Mouse (Mus musculus) cerebellum, adult 8-10 months (tissue): ENCODE data around the gene Ror1.

Source experiments
- DNase-seq: peaks from one replicate; pipeline ENCODE4 v3.0.0; 2022

Gene Ror1

DNA sequence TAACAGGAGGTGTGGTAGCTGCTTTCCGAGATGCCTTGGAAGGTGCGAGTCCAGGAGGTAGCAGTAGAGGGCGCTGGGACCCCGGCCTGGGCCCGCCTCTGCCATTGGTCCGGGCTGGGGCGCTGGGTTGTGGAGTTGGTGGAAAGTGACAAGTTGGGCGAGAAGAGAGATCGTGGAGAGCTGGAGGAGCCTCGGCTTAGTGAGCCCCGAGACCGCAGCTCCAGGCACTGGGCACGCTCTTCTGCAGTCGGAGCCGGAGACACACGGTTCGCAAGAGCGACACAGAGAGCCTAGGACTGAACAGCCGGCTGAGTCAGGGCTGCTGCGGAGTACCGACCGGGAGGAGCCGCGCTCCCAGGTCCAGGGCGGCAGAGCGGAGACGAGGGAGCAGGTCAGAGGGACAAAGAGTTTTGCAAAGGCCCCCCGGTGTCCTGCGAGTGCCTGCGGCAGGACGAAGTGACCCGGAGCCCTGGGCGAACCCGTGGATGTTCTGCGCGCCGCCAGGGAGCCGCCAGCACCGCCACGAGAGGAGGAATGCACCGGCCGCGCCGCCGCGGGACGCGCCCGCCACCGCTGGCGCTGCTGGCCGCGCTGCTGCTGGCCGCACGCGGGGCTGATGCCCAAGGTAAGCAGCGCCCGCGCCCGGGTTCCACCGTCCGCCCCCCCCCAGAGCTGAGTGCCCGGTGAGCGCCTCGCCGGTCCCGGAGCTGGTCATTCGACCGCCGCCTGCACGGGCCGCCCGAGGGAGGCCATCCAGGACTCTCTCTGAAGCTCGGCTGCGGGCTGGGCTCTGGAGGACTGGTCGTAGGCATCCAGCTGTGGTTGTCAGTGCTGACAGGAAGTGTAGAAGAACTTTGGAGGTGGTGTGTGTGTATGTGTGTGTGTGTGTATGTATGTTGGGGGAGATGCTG is at the start of gene Ror1:
TSS of gene Ror1 (plus strand) at position 107 of the 911 bp plus-strand sequence.
- peak; percentile 96 for DNase-seq

DNA sequence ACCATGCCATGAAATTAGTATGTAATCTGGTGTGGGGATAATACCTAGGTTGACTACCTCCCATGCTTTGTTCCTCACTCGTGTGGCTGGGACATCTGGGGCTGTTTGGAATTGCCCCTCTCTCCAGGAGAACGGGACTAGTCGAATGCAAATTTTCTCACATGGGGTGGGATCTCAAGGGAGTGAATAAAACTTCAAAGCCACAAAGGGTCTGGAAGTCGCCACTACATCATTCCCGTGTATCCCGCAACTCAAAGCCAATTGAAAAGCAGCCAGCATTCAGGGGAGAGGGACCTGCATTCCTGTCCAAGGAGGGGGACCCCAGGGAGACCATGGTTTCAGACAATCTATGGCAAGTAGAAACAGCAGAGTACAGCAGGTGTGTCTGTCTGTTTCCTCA is 48.5 kb upstream of the Ror1 start:
- no peak for DNase-seq

DNA sequence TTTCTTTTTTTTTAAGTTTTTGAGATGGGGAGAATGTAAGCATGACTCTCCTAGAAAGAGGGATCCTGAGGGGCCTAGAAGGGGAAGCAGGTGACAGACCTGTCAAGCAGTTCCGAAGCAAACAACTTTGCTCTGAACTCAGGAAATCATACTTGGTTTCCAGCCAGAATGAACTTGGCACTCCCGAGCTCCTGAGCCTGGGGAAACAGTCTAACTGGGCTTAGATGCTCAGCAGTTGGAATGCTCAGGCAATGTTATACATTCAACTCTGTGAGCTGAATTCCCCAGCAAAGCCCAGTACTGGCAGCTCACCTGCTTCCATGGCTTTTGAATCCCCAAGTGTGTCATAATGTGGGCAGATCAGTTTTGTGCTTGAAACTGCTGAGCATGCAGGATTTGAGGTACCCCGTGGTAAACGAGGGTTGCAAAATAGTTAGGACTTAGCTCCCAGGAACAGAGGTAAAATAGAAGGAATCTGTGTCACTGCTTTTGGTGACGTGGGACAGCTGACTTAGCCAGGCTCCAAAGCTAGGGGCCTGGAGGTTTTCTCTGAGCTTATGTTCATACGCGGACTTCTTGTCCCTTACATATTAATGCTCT is 47.1 kb upstream of the Ror1 start:
- DNase-seq: no peak

DNA sequence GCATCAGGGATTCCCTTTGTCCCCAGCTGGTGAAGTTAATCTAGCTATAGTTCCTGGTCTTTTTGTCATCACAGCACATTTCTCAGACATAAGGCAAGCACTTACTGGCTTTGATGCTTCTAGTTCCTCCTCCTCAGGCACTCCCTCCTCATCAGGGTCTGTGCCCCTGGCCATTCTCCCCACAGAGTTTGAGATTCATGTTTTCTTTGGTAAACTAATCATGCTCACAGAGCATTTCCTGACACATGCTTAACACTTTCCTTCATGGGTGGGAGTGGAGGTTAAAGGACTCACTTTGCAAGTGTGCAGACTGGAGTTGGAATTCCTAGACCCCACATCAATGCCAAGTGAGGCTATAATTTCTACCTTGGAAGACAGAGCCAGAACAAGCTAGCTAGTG is 43.8 kb upstream of the Ror1 start:
- DNase-seq: no peak

DNA sequence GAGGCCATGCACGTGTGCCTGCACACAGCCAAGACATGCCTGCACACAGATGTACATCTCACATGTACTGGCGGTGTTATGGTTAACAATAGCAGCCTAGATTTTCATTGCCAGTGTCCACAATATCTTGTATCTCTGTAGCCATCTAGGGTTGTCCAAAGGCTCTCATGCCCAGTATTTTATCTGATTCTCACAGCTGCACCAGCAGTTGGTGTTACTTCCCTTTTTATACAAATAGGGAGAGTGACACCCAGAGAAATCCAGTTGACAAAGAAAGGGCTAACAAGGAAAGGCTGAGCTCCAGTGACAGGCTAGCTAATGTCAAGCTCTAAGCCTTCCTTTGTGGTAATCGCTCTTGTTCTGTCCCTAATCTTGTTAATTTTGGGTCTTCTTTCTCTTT is 43.3 kb upstream of the Ror1 start:
- no peak for DNase-seq

DNA sequence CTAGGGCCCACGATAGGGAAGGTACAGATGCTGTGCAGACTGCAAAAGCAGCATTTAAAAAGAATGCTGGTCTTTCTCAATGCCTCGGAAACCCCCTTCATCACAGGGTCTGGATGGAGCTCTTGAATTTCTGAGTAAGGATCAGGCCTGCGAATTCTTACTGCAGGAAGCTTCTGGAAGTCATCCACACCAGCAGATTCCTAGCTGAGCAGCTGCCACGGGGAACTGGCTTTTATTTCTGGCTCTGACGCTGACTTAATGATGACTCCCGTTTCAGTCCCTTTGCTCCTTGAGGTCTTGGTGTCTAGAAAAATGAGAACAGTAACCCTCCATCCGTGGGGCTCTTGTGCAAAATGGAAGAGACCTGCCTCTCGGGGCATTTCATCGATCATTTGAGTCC is 39.5 kb upstream of the Ror1 start:
- no peak for DNase-seq

DNA sequence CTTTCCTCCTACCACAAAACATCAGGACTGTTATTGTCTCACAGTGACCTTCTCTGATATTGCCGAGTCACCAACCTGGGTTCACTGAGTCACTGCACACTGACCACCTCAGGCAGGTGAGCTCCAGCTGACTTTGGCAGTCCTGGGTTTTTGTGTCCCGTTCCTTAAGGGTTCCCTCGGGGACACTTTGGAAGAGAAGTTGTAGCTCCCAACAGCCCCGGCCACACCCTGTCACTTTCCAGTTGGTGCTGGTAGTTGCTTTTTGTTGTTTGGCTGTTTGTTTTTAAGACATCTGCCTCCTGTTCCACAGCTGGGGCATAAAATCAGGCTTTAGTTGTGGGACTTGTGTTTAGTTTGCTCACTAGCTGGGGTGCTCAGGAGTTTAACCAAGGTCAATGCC is 39.1 kb upstream of the Ror1 start:
- no peak for DNase-seq

DNA sequence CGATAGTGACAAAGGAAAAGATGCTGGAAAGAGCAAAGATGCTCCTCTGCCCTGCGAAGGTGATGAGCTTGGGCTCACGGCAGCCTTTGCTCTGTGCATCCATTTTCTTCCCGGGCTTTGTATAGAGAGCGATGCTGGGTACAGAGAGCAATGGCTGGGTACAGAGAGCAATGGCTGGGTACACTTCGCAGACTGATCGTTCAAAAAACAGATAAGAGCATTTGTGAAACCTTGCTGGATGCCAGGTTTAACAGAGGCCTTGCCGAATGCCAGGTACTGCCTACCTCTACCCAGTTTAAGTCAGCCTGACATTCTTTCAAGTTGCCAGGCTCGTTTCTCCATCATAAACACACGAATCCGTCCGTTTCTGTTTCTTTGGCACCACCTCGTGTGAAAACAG is 38.2 kb upstream of the Ror1 start:
- no peak for DNase-seq

DNA sequence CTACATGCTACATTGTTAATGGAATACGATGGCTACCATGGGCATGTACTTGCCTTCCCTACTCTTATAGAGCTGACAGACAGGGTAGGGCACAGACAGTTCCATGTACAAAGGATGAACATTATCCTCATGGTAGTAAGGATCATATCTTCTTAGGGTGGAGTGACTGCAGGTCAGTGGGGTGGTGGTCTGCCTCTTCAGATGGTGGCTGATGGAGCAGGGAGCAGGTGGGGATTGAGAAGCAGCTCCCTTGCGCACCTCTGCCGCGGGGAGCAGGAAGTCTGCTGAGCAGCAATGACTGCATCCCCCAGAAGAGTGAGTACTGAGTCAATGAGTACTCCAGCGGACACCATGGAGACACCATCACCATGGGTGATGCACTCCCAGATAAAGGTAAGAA is 37.0 kb upstream of the Ror1 start:
- no peak for DNase-seq

DNA sequence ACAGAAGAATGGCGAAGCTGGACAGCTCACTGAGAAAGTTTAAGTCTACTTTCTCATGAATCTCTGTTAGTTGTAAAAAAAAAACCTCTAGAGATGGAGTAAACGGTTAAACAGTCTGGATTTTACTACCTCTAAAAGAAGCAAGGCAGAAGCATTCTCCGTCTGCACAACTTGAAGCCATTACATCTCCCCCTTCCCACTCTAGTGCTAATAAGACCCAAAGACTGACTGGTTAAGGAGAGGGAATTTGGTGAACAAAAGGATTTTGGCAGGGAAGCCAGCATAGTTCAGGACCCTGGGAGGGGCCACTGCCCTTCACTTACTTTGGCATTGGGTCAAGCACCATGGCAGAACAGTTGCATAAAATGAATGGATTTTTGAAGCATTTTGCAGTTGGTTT is 35.8 kb upstream of the Ror1 start:
- DNase-seq: no peak

DNA sequence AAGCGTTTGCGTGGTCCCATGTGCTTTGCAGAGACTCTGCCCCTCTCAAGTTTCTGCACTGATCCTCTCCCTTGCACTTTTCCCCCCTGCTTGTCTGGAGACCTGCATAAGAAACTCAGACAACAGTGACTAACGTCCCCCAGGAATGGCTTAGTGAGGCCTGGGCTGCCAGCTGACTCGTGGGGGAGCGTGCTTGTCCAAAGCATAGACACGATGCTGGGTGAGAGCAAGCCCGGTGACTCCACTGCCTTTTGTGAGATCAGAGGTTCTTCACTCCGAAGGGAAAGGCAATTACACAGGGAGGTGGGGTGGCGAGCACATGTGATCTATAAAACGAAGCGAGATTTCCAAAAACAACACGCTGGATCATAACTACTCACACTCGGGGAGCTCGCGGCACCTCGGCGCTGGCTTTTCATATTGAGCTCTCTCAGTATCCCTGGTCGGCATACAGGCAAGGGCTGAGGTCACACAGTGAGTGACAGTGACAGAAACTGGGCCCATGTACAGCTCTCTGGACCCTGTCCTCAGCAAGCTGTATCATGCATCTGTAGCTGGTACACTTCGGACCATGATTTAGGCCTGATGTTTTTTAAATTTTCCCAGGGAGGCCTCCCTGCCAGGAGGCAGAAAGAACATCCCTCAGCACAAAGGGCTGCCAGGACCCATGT is 34.1 kb upstream of the Ror1 start:
- DNase-seq: no peak

DNA sequence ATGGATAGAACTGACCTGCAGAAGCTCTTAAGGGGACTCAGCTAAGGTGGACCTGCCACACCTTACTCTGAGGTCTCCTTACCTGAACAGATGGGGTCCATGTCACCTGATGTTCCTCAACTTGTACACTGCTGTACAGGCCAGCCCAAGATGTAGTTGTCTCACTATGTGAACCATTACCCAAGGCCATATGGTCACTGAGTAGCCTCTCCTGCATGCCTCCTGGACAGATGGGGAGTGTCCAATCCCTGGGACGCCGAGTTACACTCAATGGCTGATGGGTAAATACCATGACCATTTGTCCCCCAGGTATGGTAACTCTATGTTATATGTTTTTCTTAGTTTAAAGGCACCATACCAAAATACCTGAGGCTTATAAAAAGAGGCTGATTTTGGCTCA is 29.9 kb upstream of the Ror1 start:
- DNase-seq: no peak

DNA sequence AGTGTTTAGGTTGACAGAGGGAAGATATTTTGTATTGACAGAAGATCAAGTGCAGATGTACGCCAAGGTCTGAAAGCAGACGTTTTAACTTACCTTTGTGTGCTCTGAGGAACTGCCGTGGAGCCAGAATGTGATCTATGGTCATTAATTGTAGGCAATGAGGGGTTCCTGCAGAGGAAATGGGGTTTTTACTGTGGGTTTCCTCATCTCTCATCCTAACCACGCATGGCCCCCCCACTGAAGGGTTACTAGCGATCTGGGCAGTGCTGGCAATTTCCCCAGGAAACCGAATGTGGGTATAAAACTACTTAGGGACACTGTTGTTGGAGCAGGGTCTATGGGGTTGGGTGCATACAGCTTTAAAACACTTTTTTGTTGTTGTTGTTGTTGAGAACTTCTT is 25.5 kb upstream of the Ror1 start:
- no peak for DNase-seq

DNA sequence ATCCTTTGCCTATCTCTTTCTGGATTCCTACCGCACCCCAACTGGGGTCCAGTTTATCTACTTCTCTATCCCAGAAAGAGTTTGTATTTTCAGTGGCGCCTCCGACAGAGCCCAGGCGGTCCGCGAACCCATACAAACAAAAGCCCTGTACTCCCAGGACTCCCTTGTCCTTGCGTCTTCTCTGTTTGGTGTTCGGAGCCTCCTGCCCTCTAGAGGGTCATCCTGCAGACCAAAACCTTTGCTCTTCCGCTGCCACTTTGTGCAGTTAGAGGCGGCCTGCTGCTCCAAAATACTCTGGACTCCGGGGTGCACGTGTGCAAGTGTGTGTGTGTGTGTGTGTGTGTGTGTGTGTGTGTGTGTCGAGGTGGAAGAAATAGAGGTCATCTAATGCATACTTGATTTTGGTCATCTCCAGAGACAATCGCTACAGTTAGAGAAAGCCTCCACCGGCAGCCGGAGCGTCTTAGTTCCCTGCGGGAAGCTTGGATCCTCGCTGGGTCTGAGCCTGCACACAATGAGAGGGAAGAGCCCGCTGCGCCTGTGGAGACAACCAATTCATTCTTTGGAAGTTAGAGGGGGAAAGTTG is 1.1 kb downstream of the Ror1 start:
- DNase-seq: peak; percentile 44

DNA sequence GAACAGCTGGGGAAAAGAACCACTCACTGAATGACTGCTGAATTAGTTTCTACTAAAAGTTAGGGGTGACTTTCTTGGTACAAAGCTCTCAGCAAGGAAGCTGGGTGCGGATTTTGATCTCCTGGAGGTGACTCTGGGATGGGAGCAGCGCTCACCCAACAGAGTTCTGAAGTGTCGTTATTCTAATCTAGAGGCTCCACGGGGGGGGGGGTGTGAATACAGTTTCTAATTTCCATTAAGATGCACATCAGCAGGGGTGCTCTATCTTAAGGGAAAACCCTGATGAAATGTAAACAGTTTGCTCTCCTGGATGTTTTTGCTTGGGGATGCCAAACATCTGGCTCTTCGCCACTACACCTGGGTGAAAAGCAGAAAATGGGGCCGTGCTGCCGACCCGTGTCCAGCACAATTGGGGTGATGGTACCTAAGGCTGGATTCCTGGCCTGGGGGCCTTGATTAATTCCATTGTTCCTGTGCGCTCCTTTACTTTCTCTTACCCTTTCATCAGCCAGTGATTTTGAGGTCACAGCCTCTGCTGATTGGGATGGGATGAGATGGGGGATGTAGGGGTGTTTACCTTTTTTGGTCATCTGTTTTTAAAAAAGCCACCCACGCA is 1.9 kb downstream of the Ror1 start:
- no peak for DNase-seq

DNA sequence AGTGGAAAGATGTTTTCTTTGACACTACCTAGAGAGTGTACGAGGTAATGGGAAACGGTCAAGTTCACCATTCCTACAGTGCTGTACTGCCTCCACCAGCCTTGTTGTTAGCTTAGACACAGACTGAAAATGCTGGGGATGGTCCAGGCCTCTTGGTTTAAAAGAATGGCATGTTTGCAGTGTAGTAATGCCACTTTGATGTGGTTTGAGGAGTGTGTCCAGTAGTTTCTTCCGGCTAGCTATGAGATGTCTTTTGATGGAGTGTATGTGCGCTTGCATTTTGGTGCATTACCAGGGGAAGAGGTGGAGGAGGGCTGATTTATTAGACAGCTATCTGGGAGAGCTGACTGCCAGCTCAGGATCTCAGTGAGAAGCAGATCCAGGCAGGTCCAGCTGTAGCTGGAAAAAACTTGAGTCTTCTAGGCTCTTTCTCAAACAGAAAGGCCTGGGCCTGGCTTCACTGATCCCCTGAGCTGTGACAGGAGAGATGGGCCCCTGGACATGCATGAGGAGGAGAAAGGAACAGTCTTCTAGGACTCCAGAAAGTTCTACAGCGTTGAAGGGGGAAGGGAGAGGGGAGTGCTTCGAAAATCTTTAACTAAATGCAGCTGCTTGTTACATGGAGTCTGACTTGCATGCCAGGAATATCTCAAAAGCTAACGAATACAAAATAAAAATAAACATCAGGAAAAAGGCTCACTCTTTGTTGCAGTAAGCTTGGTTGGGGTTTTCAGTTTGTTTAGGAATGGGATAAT is 5.7 kb downstream of the Ror1 start:
- no peak for DNase-seq

DNA sequence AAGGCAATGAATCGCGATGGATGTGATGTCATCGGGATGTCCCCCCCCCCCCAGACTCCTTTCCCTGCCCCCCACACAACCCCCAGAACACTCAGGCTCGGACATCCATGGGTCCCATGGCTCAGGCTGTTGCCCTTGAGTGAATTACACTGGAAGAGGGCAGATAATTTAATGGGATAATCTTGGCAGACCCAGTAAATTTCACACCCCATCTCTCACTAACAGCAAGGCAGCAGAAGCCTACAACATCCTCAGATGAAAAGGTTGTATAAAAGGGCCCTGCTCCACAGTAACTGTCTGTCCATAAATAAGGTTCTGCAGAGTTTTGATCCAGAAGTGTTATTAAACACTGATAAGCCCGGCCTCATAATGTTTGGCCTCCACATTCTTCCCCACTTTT is 6.3 kb downstream of the Ror1 start:
- no peak for DNase-seq

DNA sequence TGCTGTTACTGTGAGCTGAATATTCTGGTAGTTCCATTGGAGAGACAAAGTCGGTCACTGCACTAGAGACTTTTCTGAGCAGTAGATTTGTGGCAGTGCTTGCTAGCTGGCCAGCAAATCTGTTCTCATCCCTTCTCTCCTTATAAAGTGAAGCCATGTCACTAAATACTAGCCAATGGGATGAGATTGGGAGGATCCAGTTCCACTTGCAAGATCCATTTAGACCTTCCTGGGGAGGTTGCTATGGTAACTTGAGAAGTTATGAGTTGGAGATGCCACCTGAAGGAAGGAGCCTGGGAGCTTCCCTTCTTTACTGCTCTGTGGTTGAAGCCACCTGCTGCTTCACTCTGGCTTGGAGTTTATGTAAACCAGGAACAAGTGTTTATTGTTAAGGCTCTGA is 8.7 kb downstream of the Ror1 start:
- no peak for DNase-seq

DNA sequence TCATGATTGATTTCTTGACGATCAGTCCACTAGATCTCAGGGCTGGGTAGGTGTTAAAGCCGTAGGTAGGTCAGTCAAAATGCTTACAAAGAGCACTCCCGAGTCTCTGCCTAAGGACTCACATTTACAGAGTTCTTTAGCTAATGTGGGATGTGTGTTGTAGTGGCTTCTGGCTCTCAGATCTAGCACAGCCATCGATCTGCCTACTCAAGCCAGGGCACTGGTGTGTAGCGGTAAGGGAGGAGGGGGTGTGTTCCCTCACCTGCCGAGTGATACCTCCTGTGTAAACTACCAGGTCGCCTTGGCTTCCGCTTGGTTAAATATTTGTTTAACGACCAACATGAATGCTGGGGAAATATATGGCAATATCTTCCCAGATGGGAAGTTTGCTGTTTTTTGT is 12.0 kb downstream of the Ror1 start:
- no peak for DNase-seq

DNA sequence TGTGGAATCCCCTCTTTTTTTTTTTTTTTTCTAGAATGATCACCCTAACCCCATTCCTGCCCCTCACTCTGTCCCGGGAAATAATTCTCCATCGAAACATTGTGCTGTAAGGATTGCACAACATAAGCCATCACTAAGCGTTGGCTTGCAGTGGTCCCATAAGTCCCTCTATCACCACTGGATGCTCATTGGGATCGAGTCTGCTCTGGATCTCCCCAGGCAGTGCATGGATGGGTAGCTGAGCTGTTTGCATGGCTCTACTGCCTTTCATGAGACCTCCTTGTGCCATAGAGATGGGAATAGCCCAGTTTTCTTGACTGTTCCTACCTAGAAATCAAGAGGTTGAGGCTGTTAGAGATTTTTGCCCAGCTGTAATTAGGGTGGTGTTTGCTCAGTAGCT is 13.0 kb downstream of the Ror1 start:
- DNase-seq: no peak

DNA sequence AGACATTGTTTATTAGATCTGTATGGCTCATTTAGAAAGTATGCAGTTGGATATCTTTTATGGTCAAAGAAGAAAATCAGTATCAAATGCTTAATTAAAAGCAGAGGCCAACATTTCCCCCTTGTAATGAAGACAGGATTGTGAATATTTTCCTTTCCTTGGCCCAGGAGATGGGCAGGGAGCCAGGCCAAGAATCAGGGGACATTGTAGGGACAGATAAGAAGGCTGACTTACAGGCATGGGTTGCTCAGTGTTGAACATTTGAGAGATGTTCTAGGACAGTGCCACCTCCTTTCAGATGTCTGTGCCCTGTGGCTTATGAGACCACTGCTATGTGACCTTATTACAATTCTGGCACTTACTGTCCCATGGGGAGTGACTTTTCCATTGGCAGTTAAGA is 18.6 kb downstream of the Ror1 start:
- no peak for DNase-seq

DNA sequence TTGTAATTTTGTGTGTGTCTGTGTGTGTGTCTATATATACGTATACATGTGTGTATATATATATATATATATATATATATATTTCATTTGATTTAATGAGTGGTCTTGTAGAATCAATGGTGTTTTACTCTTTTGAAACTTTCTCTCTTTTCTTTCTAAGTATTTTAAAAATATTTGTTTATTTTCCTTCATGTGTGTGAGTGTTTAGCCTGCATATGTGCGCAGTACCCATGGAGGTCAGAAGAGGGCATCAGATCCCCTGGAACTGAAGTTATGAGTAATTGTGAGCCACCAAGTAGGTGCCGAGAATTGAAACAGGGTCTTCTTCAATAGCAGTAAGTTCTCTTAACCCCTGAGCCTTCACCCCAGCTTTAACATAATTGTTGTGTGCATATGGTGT is 20.8 kb downstream of the Ror1 start:
- DNase-seq: no peak

DNA sequence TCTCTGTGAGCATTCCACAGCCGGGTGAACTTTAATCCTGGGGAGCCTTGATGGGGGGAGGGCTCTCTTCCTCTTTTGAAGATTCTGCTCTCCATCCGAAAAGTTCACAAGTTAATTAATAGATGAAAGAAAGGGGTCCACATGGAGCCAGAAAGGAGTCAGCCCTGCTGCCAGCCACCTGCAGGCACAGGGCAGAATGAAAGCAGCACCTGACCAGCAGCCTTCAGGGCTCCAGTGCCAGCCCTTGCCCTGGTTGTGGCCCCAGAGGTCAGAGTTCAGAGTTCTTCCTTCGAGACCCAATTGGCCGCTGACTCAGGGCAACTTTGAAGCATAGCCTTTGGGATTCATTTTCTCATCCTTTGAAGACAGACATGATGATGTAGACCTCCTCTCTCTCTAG is 23.1 kb downstream of the Ror1 start:
- no peak for DNase-seq
